Mouse (Mus musculus) heart, adult 2 months (tissue): ENCODE measurements at regions not wholly inside any gene's neighbourhood (a gene's known extent, or its start where the extent isn't known, plus 50 kb on each side); places are given as distances from the start of the nearest gene placed in this dataset.

Experiments used
- DNase-seq, 2 experiments: peaks; one replicate each; pipeline ENCODE4 v3.0.0; 2021
- H3K27ac ChIP-seq: fragments of 200-600 bp; 2 replicates; pipeline ENCODE4 v1.8.1; 2022
- H3K27me3 ChIP-seq: fragments of 200-500 bp; 2 replicates; pipeline ENCODE4 v1.6.1; 2012; ENCODE audit warnings: mild to moderate bottlenecking, low read length, inconsistent platforms, mixed read lengths; ENCODE audit not compliant: control insufficient read depth, insufficient read depth
- H3K36me3 ChIP-seq: fragments of 200-500 bp; 2 replicates; pipeline ENCODE4 v1.6.1; 2012; ENCODE audit warnings: low read length, inconsistent platforms; ENCODE audit not compliant: control insufficient read depth, insufficient read depth
- H3K4me1 ChIP-seq: fragments of 200-500 bp; 2 replicates; pipeline ENCODE4 v1.6.1; 2011; ENCODE audit warnings: low read length; ENCODE audit not compliant: control insufficient read depth, insufficient read depth
- H3K4me3 ChIP-seq: fragments of 200-600 bp; 2 replicates; pipeline ENCODE4 v1.8.1; 2022
- H3K79me2 ChIP-seq: fragments of 200-500 bp; replicated peaks from 2 replicates; pipeline ENCODE4 v1.6.1; 2012; ENCODE audit warnings: mild to moderate bottlenecking, inconsistent platforms, low read length, moderate library complexity, mixed read lengths; ENCODE audit not compliant: control insufficient read depth, insufficient read depth
- H3K9ac ChIP-seq: fragments of 200-500 bp; 2 replicates; pipeline ENCODE4 v1.6.1; 2012; ENCODE audit warnings: low read depth, mild to moderate bottlenecking, control low read depth, inconsistent platforms, low read length, mixed read lengths
- CTCF ChIP-seq: fragments of 200-600 bp; IDR thresholded peaks from 2 replicates; pipeline ENCODE4 v1.8.1; 2022; ENCODE audit warnings: antibody characterized with exemption, mild to moderate bottlenecking, moderate library complexity
- EP300 ChIP-seq: fragments of 200-500 bp; IDR thresholded peaks from 2 replicates; pipeline ENCODE4 v1.6.1; 2011; ENCODE audit warnings: low read depth, low read length, control low read depth; ENCODE audit not compliant: insufficient read depth
- POLR2A ChIP-seq: fragments of 200-500 bp; IDR thresholded peaks from 2 replicates; pipeline ENCODE4 v1.6.1; 2011; ENCODE audit warnings: mild to moderate bottlenecking, low read depth, low read length, control low read depth; ENCODE audit not compliant: insufficient read depth
- WGBS: fragments of 180-500 bp; shearing (Covaris S2); methylation state at CpG from one replicate; pipeline ENCODE4 v1.1.7; 2018; 5-methylcytosine and 5-hydroxymethylcytosine counted together
- intact Hi-C: fragments of 180-260 bp; cut with DNase I; formaldehyde crosslinking; loops from one replicate; pipeline ENCODE4 v1.15.1; 2025

- 60% methylated on average over 2 of the region's 2 CpGs for WGBS
- intact Hi-C loops, result no loop called here
- no peak for DNase-seq
Measured at GRCm38 (mm10) chr6:12140596-12140995, 233.0 kb downstream of the Phf14 start.

GRCm38 (mm10) chr6:12145216-12145615, 237.6 kb downstream of the Phf14 start:
- TF ChIP-seq EP300 (no peak), POLR2A (no peak), CTCF (no peak)
- 61% methylated on average over 3 of the region's 3 CpGs for WGBS
- no peaks in the 10 kb centered on the region for H3K4me1 ChIP-seq

More at GRCm38 (mm10) chr6:12140596-12140995, 233.0 kb downstream of the Phf14 start:
- Histone ChIP-seq H3K36me3 (no peaks in the 10 kb centered on the region), H3K4me3 (no peak overlapping the region), H3K27ac (no peak overlapping the region), H3K4me1 (no peaks in the 10 kb centered on the region), H3K27me3 (no peaks in the 10 kb centered on the region), H3K9ac (no peak overlapping the region), H3K79me2 (no peaks in the 10 kb centered on the region)
- no peak for TF ChIP-seq CTCF
- TF ChIP-seq EP300, result no peak
- no peak for TF ChIP-seq POLR2A

GRCm38 (mm10) chr6:12150613-12151333, 243.2 kb downstream of the Phf14 start:
- no peaks in the 10 kb centered on the region for H3K4me1 ChIP-seq
- no peak for DNase-seq
- no peaks in the 10 kb centered on the region for H3K36me3 ChIP-seq
- no peaks in the 10 kb centered on the region for H3K27me3 ChIP-seq
- TF ChIP-seq CTCF, result no peak
- no peak for TF ChIP-seq EP300
- TF ChIP-seq POLR2A, result no peak
- intact Hi-C loops, result no loop called here
- WGBS, result 23% methylated on average over 3 of the region's 3 CpGs
- no peak overlapping the region for H3K4me3 ChIP-seq
- H3K9ac ChIP-seq, result no peak overlapping the region
- no peaks in the 10 kb centered on the region for H3K79me2 ChIP-seq
- H3K27ac ChIP-seq, result no peak overlapping the region

More at GRCm38 (mm10) chr6:12145216-12145615, 237.6 kb downstream of the Phf14 start:
- Histone ChIP-seq H3K4me3 (no peak overlapping the region), H3K9ac (no peak overlapping the region), H3K36me3 (no peaks in the 10 kb centered on the region), H3K79me2 (no peaks in the 10 kb centered on the region), H3K27me3 (no peaks in the 10 kb centered on the region), H3K27ac (no peak overlapping the region)
- DNase-seq, result no peak
- intact Hi-C loops, result no loop called here

- no peaks in the 10 kb centered on the region for H3K79me2 ChIP-seq
- 62% methylated on average over 1 of the region's 1 CpGs for WGBS
- no peak for DNase-seq
- no peak for TF ChIP-seq EP300
- TF ChIP-seq CTCF, result no peak
- TF ChIP-seq POLR2A, result no peak
- H3K27ac ChIP-seq, result no peak overlapping the region
- no peak overlapping the region for H3K4me3 ChIP-seq
- H3K27me3 ChIP-seq, result no peaks in the 10 kb centered on the region
- H3K36me3 ChIP-seq, result no peaks in the 10 kb centered on the region
- H3K4me1 ChIP-seq, result no peaks in the 10 kb centered on the region
- H3K9ac ChIP-seq, result no peak overlapping the region
- intact Hi-C loops, result no loop called here
Measured at GRCm38 (mm10) chr6:12163971-12164370, 256.4 kb downstream of the Phf14 start.

- no peak for DNase-seq
- no peak overlapping the region for H3K27ac ChIP-seq
- no peaks in the 10 kb centered on the region for H3K4me1 ChIP-seq
- intact Hi-C loops, result no loop called here
- 88% methylated on average over 1 of the region's 1 CpGs for WGBS
- no peaks in the 10 kb centered on the region for H3K79me2 ChIP-seq
- H3K9ac ChIP-seq, result no peak overlapping the region
- no peaks in the 10 kb centered on the region for H3K36me3 ChIP-seq
- H3K27me3 ChIP-seq, result no peaks in the 10 kb centered on the region
- H3K4me3 ChIP-seq, result no peak overlapping the region
- TF ChIP-seq CTCF (no peak), POLR2A (no peak), EP300 (no peak)
Measured at GRCm38 (mm10) chr6:12168533-12168932, 260.9 kb downstream of the Phf14 start.

GRCm38 (mm10) chr6:12169431-12169830, 261.8 kb downstream of the Phf14 start:
- TF ChIP-seq CTCF (no peak), EP300 (no peak), POLR2A (no peak)
- no peaks in the 10 kb centered on the region for H3K27me3 ChIP-seq
- no peak overlapping the region for H3K9ac ChIP-seq
- intact Hi-C loops, result no loop called here
- H3K79me2 ChIP-seq, result no peaks in the 10 kb centered on the region
- no peak overlapping the region for H3K27ac ChIP-seq
- no peaks in the 10 kb centered on the region for H3K36me3 ChIP-seq
- H3K4me3 ChIP-seq, result no peak overlapping the region
- WGBS, result 62% methylated on average over 7 of the region's 7 CpGs
- no peak for DNase-seq
- H3K4me1 ChIP-seq, result no peaks in the 10 kb centered on the region
